Mouse (Mus musculus) fibroblast of lung, adult 2 months (primary cell): ENCODE results near the gene Nudcd3.
"Not testable (repeated sequence)": the region's sequence is repeated elsewhere in the genome, so short reads cannot be mapped to it uniquely, and the experiment has no call there.

Experiments used
- DNase-seq: peaks from one replicate; pipeline ENCODE4 v3.0.0-alpha.2; 2011; ENCODE audit warnings: low read depth

Nudcd3 gene

DNA sequence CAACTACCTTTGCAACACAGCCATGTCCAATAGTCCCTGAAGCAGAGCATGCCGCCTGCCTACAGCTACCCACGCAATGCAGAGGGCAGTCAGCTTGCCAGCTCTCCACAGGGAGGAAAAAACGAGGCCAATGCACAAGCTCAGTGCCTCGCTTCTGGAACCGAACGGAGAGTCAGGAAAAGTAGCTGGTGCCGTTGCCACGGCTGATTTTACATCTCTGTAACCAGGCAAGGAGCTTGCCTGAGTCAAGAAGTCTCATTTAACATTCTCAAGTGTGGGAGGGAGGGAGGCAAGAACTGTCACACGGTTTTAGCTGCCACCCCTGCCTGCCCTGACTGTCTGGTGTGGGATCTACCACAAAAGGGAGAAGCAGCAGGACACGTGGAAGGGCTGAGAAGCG, 79.6 kb downstream of the Nudcd3 start:
- DNase-seq = no peak

DNA sequence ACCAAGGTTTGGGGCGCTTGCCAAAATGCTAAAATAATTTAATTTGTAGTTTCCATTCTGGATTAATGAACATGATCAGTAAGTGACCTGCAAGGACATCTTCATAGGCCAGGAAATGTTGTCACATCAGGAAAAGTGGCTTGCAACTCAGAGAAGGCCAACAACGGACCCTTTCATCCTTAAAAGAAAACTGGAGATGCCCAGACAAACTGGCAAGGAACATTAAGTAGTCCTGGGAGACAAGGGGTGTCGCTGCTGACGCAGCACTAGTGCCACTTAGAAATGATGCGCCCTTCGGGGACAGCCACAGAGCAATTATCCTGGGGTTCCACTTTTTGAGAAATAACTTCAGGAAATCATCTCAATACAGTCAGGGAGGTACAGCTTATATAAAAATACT, 80.2 kb downstream of the Nudcd3 start:
- DNase-seq = no peak

DNA sequence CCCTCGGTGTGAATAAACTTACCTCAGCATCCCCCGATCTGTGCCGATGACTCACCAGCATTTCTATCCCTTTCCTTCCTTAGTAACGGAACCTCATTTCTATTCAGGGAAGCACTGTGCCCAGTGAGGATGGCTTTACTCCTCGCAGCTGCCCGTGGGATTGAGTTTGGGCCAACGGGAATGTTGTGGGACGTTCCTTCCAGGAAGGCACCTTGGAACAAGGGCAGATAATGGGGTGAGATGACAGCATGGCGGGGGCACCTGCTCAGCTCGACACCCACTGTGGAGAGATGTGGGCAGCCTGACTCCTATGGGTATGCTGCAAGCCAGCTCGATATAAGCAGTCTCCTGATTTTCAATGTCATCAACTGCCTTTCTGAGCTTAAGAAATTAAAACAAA, 80.9 kb downstream of the Nudcd3 start:
- no peak for DNase-seq

DNA sequence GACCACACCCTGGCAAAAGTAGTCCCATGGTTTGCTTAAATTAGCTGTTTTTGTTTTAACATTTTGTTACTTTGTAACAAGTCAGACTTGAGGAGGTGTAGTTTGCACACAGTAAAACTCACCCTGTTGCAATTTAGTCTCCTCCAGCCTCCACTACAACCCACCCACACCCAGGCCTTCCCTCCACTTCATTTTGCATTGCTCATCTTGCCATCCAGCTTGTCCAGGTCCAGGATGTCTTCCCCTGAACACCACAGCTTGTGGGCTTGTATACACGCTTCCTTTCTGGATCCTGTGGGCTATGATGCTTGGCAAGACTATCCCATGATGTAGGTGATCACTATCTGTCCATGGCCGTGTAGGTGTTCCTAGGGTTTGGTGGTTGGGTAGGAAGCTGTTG, 82.3 kb downstream of the Nudcd3 start:
- DNase-seq = no peak

DNA sequence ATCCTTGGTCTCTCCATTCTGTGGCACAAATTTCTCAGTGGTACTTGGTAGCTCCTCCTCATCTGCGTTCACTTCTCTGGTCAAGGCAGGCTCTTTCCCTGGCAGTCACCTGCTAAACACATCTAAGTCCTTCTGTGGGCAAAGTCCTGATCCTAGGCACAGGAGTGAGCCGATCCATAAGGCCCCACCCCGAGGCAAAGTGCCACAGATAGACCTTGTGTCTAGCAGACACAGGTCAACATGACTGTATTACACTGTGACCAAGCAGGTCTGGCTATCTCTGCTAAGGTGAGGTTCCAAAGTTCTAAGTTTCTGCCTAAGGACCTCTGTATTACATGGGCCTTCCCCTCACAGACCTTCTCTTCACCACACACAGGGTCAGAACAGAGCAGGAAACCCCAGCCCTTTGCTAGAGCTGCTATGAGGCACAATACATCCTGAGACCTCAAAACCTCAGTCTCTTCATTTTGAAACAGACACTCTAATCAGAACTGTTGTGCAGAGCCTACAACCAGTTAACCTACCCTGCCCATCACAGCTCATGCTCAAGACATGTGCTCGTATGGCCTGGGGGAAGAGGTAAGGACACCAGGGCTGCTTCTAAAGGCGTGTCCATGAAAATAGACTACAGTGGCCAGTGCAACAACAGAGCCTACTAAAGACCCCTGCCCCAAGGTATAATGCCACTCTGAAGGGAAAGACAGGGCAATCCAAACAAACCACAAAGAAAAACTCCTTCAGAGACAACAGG, 88.3 kb downstream of the Nudcd3 start:
- no peak for DNase-seq

DNA sequence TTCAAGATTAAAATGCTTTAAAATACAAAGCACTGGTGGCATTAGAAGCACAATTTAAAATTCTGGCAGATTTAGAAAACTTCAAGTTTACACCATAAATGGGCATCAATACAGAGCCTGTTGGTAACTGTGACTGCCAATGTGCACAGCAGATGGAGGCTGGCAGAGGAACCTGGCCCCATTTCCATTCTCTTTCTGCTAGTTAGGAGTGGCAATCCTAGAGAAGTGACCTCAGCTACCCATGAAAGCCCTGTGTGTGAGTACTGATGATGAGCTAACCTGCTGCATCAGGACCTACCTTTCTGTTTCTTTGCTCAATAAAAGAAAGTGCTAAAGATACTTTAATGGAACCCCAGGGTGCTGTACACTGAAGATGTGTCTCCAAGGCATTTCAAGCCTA, 90.2 kb downstream of the Nudcd3 start:
- DNase-seq = no peak

DNA sequence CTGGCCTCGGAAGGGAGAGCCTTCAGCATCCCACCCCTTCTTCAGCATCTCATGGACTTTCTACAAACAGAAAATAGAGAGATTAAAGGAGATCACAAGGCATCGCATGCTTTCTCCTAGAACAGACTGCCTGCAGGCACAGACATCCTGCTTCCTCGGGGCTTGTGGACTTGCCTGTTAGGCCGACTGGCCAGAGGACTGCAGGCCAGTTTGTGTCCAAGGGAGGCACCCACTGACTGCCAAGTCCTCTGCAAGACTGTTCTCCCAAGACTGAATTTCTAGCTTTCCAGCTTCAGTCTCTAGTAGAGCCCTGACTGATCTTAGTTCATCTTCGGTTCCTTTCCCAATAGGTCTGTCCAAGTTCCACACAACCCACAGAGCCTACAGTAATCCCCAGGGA, 91.9 kb downstream of the Nudcd3 start:
- DNase-seq = no peak

DNA sequence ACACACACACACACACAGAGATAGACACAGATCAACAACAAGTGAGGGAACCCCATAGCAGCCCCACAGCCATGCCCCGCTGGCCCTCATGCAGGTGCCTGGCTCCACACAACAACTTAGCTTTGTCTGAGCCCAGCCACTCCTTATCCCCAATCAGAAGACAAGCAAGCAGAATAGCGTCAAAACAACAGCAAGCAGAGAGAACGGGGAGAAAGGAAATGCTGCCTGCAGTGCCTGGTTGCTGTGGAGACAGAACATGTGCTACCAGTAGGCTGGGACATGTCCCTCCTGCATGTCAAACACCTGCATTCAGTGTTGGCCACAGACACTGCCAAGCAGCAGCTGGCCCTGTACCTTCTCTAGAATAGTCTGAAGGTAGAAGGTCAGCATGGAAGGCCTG, 92.5 kb downstream of the Nudcd3 start:
- DNase-seq = no peak

DNA sequence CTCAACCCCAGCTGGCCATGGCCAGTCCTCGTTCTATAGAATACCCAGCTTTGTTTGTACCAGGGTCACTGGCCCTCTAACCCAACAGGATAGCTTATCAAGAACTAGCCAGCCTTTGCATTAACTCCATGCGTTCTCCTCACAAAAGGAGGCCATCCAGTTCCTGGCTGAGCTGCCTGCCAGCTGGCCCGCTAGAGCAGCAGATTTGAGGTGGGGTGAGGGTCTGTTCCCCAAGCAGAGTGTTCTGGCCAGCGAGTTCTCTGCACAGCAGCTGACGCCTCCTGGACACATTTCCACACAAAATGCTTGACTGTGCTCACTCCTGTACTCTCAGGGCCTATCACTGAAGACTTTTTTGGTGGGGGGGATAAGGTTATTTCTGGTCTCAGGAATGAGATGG, 95.5 kb downstream of the Nudcd3 start:
- DNase-seq = no peak

DNA sequence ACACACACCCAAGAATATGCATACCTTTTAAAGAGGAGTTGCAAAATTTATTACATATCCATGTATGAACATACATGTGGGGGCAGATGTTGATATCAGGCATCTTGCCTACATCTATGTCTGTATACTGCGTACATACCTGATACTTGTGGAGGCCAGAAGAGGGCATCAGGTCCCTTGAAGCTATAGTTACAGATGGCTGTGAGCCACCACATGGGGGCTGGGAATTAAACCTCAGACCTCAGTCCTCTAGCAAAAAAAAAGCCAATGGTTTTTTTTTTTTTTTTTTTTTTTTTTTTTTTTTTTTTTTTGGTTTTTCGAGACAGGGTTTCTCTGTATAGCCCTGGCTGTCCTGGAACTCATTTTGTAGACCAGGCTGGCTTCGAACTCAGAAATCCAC, 103.6 kb downstream of the Nudcd3 start:
- not testable (repeated sequence) for DNase-seq

DNA sequence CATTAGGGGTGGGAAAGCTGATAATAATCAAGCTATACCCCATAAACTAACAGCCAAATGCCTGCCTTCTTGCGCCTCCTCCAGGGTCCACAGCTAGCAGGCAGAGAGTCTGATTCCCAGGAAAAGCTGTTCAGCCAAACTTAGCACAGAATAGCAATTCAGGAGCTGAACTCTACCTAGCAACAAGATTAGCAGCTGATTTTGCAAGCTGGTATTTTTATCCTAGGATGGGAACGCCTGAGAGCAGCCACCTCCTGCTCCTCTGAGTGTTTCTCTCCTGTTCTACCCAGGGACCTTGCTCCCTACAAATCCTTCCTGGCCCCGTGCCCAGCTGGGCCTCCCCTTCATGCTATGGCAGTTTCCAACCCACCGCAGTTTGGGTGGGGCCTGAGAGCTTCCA, 113.2 kb downstream of the Nudcd3 start:
- DNase-seq = no peak

DNA sequence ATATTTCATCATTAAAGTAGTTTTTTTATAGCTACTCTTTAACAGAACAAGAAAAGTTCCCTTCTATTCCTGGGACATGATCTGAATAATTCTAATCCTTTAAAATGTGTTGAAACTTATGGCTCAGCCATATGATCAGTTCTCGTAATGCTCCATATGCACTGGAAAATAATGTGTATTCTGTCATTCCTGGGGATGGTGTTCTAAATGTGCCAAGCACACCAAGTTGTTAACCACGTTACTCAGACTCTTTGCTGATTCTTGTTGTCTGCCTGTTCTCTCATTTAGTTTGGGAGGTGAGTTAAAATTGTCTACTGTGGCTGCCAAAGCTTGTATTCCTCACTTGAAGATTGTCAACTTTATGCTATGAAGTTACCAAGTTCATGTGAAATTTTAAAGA, 121.5 kb downstream of the Nudcd3 start:
- no peak for DNase-seq

DNA sequence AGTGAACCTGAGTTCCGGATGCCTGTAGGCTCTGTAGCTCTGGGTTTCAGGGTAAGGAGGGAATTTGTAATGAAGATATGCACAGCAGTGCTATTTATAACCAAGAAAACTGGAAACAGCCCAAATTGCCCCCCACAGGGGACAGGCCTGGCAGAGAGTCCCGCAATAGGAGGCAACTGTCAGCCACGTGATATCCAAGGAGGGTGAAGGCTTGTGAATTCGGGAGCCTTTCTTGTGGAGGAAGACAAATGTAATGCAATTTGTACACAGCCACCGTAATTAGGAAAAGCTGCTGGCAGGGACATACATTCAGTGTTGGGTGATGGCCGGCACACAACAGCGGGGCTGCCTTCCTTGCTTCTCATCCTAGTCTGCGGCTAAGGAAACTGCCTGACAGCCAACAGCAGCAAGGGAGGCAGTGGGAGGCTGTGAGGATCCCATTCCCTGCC, 124.6 kb downstream of the Nudcd3 start:
- DNase-seq = no peak

DNA sequence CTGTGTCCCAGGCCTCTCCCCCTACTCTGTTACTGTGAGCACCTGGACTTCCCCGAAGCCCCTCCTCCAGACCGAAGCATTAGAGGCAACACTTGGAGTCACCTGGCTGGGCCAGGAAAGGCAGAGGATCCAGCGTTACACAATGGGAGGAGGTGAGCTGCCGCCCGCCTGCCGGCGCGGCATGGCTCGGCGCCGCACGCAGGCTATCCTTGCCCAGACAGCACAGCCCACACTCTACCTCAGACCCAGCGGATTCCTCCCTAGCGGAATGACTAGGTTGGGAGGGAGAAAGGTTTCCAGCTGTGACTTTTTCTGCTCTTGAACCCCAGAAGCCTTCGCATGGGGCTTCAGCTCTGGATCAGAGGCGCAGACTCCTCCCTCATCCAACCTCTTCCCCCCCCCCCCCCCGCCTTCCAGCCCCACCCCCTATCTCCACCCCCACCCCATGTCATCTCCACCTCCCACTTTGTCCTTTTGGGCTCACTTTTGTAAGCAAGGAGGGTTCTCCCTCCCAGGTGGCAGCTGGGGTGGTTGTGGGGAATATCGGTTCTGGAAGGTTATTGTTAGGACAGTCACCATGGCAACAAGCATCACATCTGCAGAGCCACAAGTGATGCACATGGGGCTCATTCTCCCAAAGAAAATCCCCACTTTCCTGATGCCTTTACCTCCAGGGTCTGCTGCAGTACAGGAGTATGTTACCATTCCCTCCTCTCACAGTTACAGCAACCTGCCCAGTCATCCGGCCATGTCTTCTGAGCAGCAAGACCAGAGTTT, 131.8 kb downstream of the Nudcd3 start:
- no peak for DNase-seq

DNA sequence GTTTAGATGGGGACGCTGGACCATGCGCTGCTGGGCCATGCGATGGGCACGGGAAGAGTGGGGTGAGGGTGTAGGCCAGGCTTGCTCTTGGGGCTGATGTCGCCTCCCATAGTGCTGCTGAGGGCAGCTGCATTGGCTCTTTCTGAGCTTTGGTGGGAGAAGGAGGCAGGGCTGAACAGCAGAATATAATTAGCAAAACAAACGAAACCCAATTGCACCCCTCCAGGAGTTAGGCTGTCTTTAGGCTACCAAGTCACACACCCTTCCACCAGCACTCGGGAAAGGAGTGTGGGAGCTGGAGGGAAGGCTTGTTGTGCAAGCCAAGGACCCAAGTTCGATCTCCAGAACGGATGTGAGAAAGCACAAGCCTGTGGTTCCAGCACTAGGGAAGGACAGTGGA, 133.1 kb downstream of the Nudcd3 start:
- DNase-seq = no peak

DNA sequence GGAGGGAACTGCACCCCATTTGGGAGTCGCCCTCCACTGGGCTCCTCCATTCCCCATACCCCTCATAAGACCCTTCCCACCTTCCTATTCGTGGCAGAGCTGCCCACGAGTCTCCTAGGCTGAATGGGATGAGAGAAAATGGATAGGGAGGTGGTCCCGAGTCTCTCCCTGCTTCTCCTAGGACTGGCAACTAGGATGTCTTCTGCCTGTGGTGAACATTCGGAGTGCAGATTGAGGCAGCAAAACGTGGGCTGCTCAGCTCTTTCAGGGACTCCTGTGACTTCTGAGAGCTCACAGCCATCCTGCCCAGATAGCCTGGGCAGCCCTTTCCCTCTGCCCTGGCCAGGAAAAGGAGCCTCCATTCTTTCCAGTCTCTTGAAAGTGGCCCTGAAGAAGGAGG, 134.0 kb downstream of the Nudcd3 start, which contains the start of gene Camk2b:
TSS of gene Camk2b (minus strand) at position 187 of the 400 bp plus-strand sequence.
- DNase-seq = no peak

DNA sequence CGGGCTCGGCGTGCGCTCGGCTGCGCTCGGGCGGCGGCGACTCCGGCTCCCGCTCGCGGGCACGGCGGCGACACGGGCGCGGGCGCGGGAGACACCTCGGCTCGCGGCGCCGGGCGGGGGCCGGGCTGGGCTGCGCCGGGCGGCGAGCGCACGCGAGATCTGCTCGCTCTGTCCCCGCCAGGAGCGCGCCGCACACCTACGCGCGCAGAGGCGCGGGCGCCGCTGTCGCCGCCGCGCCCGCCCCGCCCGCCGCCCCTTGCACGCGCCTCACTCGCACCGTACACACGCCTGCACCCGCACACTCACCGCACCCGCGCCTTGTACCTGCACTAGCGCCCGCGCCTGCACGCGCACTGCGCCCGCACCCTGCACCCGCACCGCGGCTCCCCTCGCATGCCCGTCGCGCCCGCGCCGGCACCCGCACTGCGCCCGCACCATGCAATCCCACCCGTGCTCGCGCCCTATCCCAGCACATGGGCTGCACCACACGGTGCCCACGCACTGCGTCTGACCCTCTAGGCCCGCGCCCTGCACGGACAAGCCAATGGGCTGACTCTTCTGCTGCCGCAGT, 134.6 kb downstream of the Nudcd3 start:
- no peak for DNase-seq

DNA sequence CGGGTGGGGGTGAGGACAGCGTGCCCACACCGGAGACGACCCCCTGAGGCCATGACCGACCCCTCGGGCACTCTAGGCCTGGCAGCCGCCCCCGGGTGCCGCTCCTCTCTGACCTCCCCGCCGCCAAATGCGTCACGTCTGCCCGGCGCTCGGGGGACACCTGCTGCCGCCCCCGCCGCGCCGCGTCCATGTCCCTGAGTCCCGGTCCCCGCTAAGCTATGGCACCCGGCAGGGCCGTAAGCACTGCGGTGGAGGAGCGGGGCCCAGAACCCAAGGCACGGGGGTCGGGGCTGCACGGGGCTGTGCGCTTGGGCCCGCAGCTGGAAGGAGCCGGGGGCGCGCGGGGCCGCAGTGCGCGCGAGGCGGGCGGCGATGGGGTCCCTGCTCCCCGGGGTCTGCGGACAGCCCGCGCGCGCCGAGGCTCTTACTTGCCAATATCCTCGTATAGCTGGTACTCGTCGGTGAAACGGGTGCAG, 135.1 kb downstream of the Nudcd3 start:
- no peak for DNase-seq

DNA sequence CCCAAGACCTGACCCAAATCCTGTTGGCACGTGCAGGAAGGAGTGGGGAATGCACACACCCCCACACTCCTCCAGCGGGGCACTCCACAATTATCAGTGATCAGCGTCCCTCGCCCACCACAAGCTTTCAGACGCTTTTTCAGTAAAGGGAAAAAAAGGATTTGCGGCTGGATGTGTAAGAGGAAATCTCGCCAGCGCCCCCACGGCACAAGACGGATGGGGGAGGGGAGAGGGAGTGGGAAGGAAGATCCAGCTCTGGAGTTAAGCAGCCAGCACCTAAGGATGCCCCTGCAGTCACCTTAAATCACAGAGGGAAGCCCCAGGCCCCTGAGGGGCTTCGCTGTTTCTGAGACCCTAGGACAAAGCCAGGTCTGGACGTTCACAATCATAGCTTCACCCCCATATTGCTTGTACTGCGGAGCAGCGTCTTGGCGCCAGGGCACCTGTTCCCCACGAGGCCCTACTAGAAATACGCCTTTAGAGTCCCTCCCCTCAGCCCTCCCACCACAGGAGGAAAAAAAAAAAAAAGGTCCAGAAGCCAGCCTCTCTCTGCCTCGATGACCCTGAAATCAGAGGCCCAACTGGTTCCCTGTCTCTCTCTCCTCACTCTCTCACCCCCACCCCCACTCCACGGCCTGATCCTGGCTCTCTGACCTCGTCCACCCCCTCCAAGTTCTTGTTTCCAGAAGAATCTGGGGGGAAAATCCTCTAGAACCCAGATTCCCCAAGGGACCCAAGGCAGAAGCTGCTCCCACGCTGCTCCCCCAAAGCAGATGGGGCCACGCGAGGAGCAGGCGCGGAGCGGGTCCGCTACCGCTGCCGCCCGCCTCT, 135.8 kb downstream of the Nudcd3 start:
- no peak for DNase-seq

DNA sequence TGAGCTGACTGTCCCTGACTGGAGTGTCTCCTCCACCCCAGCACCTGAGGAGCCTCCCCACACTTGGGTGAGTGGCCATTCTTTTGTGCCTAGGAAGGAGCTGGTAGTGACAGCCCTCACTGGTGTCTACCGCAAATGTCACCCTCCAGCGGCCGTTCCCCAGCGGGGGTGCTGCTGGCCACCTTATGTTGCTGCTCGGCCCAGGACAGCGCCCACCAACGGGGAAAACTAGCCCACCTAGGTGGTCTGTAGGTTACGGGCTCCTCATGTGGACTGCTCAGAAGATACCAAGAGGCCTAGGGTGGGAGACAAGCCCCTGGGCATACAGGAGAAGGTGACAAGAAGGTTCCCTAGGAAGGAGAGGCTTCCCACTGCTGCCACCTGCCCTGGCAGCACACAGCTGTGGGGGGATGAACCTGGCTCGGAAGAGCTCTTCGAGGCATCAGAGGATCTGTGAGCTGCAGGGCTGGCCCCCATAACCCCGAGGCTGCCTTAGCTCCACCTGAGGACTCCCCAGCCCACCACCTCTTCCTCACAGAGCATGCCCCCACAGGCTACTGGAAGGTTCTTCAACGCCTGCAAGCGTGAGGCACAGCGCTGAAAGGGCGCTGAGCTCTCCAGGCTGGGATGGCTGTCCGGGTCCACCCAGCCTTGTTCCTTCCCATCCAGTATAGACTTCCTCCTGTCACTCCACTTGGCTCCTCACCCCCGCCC, 136.6 kb downstream of the Nudcd3 start:
- no peak for DNase-seq

DNA sequence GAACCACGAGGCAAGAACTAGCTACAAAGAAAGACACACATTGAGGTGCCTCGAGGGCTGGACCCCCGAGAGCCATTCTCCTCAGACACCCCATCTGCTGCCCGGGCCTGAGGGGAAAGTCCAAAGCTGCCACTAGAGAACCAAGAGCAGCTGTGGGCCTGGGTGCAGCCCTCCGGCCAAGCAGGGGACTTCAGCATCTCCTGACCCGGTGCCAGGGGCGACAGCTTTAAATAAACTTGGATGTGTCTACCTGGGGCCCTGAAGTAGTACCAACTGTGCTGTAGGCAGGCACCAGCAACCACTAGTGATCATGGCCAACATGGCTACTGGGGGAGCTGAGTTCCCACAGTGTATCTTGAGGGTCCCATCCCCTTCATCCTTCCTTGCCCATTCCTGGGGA, 137.2 kb downstream of the Nudcd3 start:
- no peak for DNase-seq

DNA sequence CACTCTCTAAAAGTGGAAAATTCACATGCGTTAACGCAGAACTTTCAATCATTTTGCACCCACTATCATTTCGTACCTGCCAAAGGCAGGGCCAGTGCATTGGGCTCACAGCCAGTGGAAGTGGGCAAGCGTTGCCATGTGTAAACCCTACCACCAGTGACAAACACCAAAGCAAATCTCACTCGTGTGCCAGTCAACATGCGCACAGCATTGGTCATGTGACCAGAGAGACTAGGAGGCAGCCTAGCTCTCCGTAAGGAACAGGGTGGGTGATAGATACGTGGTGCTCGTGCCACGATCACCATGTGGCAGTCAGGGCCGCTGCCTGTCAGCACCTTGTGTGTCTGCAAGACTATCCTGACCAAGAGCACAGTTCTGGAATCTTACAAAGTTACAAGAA, 137.9 kb downstream of the Nudcd3 start:
- DNase-seq = no peak
